Mouse (Mus musculus) heart, postnatal 10 days (tissue): ENCODE data around the gene Bzw2. TPM values are rescaled to one million over a fixed set of nuclear protein-coding genes. Genes with fewer than 3 reads are reported as not detected.

Experiments used
- DNase-seq, 2 experiments: peaks; one replicate each; pipeline ENCODE4 v3.0.0; 2021
- intact Hi-C: fragments of 180-260 bp; cut with DNase I; formaldehyde crosslinking; loops from one replicate; pipeline ENCODE4 v1.15.1; 2025
- total RNA-seq, 2 experiments: library from RNA; stranded (reverse); gene quantifications; 2 replicates each; pipeline ENCODE4 v1.2.3; 2021

Bzw2 gene
- total RNA-seq, 2 experiments from 2014 or later, result 137 to 153 TPM

- intact Hi-C loops, result loop anchor here (2.0 kb wide), 1 partner anchor 20 kb away; the partner anchor contains the start of gene Ankmy2
- peak; percentile 42 to 43 for DNase-seq
Measured at GRCm38 (mm10) chr12:36137192-36137591, 20.7 kb downstream of the Bzw2 start.

- intact Hi-C loops, result loop anchor here (2.0 kb wide), 1 partner anchor 21 kb away; the partner anchor contains the start of gene Ankmy2
Measured at GRCm38 (mm10) chr12:36136285-36136684, 21.6 kb downstream of the Bzw2 start.

GRCm38 (mm10) chr12:36135409-36135808 lies 22.5 kb downstream of the Bzw2 start:
- intact Hi-C loops, result no loop called here
- DNase-seq, result no peak

More at GRCm38 (mm10) chr12:36136285-36136684, 21.6 kb downstream of the Bzw2 start:
- DNase-seq, result no peak

GRCm38 (mm10) chr12:36134111-36134510 lies 23.8 kb downstream of the Bzw2 start:
- intact Hi-C loops, result no loop called here

GRCm38 (mm10) chr12:36133547-36133946 lies 24.3 kb downstream of the Bzw2 start:
- no peak for DNase-seq

More at GRCm38 (mm10) chr12:36134111-36134510, 23.8 kb downstream of the Bzw2 start:
- DNase-seq, result no peak

GRCm38 (mm10) chr12:36132668-36133067 lies 25.2 kb downstream of the Bzw2 start:
- intact Hi-C loops, result no loop called here
- DNase-seq, result no peak

More at GRCm38 (mm10) chr12:36133547-36133946, 24.3 kb downstream of the Bzw2 start:
- intact Hi-C loops, result no loop called here

- intact Hi-C loops, result no loop called here
Measured at GRCm38 (mm10) chr12:36132254-36132653, 25.6 kb downstream of the Bzw2 start.

GRCm38 (mm10) chr12:36129826-36130225 lies 28.1 kb downstream of the Bzw2 start:
- no peak for DNase-seq
- intact Hi-C loops, result no loop called here

More at GRCm38 (mm10) chr12:36132254-36132653, 25.6 kb downstream of the Bzw2 start:
- no peak for DNase-seq

GRCm38 (mm10) chr12:36126049-36126448 lies 31.8 kb downstream of the Bzw2 start:
- intact Hi-C loops, result no loop called here
- no peak for DNase-seq

GRCm38 (mm10) chr12:36119244-36119643 lies 38.6 kb downstream of the Bzw2 start:
- intact Hi-C loops, result no loop called here
- DNase-seq, result no peak

GRCm38 (mm10) chr12:36117161-36117560 lies 40.7 kb downstream of the Bzw2 start:
- intact Hi-C loops, result no loop called here
- DNase-seq, result no peak

- DNase-seq, result no peak
- intact Hi-C loops, result no loop called here
Measured at GRCm38 (mm10) chr12:36112081-36112480, 45.8 kb downstream of the Bzw2 start.

GRCm38 (mm10) chr12:36111110-36111509 lies 46.8 kb downstream of the Bzw2 start:
- DNase-seq, result no peak
- intact Hi-C loops, result no loop called here

- DNase-seq, result no peak
- intact Hi-C loops, result no loop called here
Measured at GRCm38 (mm10) chr12:36110457-36110856, 47.4 kb downstream of the Bzw2 start.

- intact Hi-C loops, result loop anchor here (5.0 kb wide), 1 partner anchor 211 kb away; no protein-coding TSS in a partner anchor
- no peak for DNase-seq
Measured at GRCm38 (mm10) chr12:36108442-36108841, 49.4 kb downstream of the Bzw2 start.

- intact Hi-C loops, result no loop called here
- DNase-seq, result no peak
Measured at GRCm38 (mm10) chr12:36103592-36103910, 54.3 kb downstream of the Bzw2 start.

- intact Hi-C loops, result no loop called here
- no peak for DNase-seq
Measured at GRCm38 (mm10) chr12:36102733-36103591, 54.9 kb downstream of the Bzw2 start.

GRCm38 (mm10) chr12:36095371-36095880 lies 62.5 kb downstream of the Bzw2 start:
- DNase-seq, result no peak
- intact Hi-C loops, result no loop called here

- no peak for DNase-seq
- intact Hi-C loops, result loop anchor here (5.0 kb wide), 1 partner anchor 196 kb away; no protein-coding TSS in a partner anchor
Measured at GRCm38 (mm10) chr12:36093081-36093670, 64.7 kb downstream of the Bzw2 start.

- intact Hi-C loops, result loop anchor here (5.0 kb wide), 1 partner anchor 195 kb away; no protein-coding TSS in a partner anchor
- no peak for DNase-seq
Measured at GRCm38 (mm10) chr12:36091964-36092363, 65.9 kb downstream of the Bzw2 start.

- intact Hi-C loops, result no loop called here
- DNase-seq, result peak in 1 of 2 experiments; percentile 25
Measured at GRCm38 (mm10) chr12:36089221-36089620, 68.7 kb downstream of the Bzw2 start.
